Mouse (Mus musculus) stomach, embryonic 16.5 days (tissue): Measurements from ENCODE around the gene Apoc4. TPM values are rescaled to one million over a fixed set of nuclear protein-coding genes. Genes with fewer than 3 reads are reported as not detected.

Experiments used
- ATAC-seq: fragments of 200-750 bp; cut with Nextera tagmentation; 2 replicates; pipeline ENCODE4 v1.8.0; 2017; ENCODE audit warnings: moderate number of reproducible peaks, moderate TSS enrichment; ENCODE audit not compliant: insufficient read depth, low FRiP score
- H3K27ac ChIP-seq: fragments of 300-500 bp; sonication (generic); 2 replicates; pipeline ENCODE4 v1.5.1; 2014; ENCODE audit warnings: low read length
- H3K27me3 ChIP-seq: fragments of 300-500 bp; sonication (generic); 2 replicates; pipeline ENCODE4 v1.6.1; 2014; ENCODE audit warnings: low read length, control low read depth, mixed read lengths; ENCODE audit not compliant: control insufficient read depth, insufficient read depth
- H3K36me3 ChIP-seq: fragments of 300-500 bp; sonication (generic); 2 replicates; pipeline ENCODE4 v1.6.1; 2014; ENCODE audit warnings: low read length; ENCODE audit not compliant: control insufficient read depth, insufficient read depth
- H3K4me1 ChIP-seq: fragments of 300-500 bp; sonication (generic); 2 replicates; pipeline ENCODE4 v1.6.1; 2014; ENCODE audit warnings: low read length, control low read depth, mixed read lengths; ENCODE audit not compliant: control insufficient read depth, insufficient read depth
- H3K4me2 ChIP-seq: fragments of 300-500 bp; sonication (generic); 2 replicates; pipeline ENCODE4 v1.6.1; 2014; ENCODE audit warnings: low read depth, low read length, mixed read lengths
- H3K4me3 ChIP-seq: fragments of 300-500 bp; sonication (generic); replicated peaks from 2 replicates; pipeline ENCODE4 v1.5.1; 2014; ENCODE audit warnings: mild to moderate bottlenecking, low read length
- H3K9ac ChIP-seq: fragments of 300-500 bp; sonication (generic); 2 replicates; pipeline ENCODE4 v1.6.1; 2014; ENCODE audit warnings: low read length
- H3K9me3 ChIP-seq: fragments of 300-500 bp; sonication (generic); replicated peaks from 2 replicates; pipeline ENCODE4 v1.6.1; 2016; ENCODE audit warnings: low read length, control low read depth; ENCODE audit not compliant: control insufficient read depth
- WGBS: fragments of 180-500 bp; shearing (Covaris S2); extraction: QIAGEN DNeasy Blood & Tissue Kit; methylation state at CpG from one replicate; pipeline ENCODE4 v1.1.7; 2014; 5-methylcytosine and 5-hydroxymethylcytosine counted together
- polyA plus RNA-seq: library from polyadenylated mRNA; unstranded; fragments of >200 nt; fragmentation: Nextera tagmentation; extraction: Ambion mirVana; gene quantifications from 2 replicates; pipeline ENCODE4 v1.2.1, GENCODE M21; 2015

Gene Apoc4
- polyA plus RNA-seq, 1 experiment from 2014 or later, result 16.8 TPM

GRCm38 (mm10) chr7:19701069-19701761, 19.9 kb upstream of the Apoc4 start:
- Histone ChIP-seq H3K9me3 (no peaks in the 10 kb centered on the region), H3K27ac (peak overlapping the region; percentile 64), H3K9ac (peak overlapping the region; percentile 47), H3K4me1 (peaks cover 26% of the 10 kb centered on the region), H3K36me3 (peaks cover 8% of the 10 kb centered on the region; the same call in 1 of the 2 replicates), H3K27me3 (no peaks in the 10 kb centered on the region), H3K4me2 (peak overlapping the region; percentile 13; the same call in 1 of the 2 replicates), H3K4me3 (no peak overlapping the region)
- 26% methylated on average over 21 of the region's 22 CpGs for WGBS
- ATAC-seq, result peak; percentile 82

DNA sequence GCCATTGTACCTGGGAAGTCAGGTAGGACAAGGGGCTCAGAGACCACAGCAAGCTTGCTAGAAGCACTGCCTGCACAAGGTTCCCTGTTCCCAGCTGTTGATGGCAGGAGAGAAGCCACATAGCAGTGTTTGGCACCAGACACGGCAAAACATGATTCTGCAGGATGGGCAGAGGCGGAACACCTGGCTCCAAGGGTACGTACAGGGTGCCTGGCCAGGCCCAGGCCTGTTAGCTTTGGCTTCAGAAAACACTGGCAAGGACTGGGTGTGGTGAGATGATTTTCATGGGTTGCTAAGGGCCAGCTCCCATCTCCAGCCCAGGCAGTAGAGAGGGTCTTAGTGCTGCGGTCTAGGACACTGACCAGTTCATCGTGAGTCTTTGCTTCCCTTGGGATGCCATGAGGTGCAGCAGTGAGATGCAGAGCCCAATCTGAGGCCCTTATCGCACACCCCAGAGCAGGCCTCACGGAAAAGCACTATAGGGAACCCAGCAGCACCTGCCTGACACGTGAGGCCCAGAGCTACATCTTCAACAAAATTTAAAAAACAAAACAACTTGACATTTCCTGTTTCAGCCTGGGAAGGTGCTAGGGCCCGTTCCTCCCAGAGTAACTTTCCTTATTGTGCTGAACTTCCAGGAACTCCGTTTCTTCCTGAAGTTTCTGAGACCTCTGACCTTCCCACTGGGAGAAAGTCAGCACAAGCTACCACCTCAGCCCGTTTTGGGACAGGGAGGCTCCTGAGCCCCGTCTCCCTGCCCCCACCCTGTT, 19.2 kb upstream of the Apoc4 start:
- no peak for ATAC-seq
- Histone ChIP-seq H3K4me1 (peaks cover 26% of the 10 kb centered on the region), H3K4me2 (peak overlapping the region; percentile 13; the same call in 1 of the 2 replicates), H3K27ac (peak overlapping the region; percentile 48), H3K27me3 (no peaks in the 10 kb centered on the region), H3K4me3 (no peak overlapping the region), H3K9me3 (no peaks in the 10 kb centered on the region), H3K9ac (peak overlapping the region; percentile 40), H3K36me3 (peaks cover 8% of the 10 kb centered on the region; the same call in 1 of the 2 replicates)
- WGBS, result 53% methylated on average over 12 of the region's 12 CpGs

GRCm38 (mm10) chr7:19699827-19700148, 18.5 kb upstream of the Apoc4 start:
- no peaks in the 10 kb centered on the region for H3K27me3 ChIP-seq
- no peak overlapping the region for H3K4me3 ChIP-seq
- H3K9ac ChIP-seq, result no peak overlapping the region
- peak overlapping the region; percentile 50; the same call in 1 of the 2 replicates for H3K4me2 ChIP-seq
- no peak overlapping the region for H3K27ac ChIP-seq
- peaks cover 32% of the 10 kb centered on the region for H3K4me1 ChIP-seq
- 78% methylated on average over 4 of the region's 4 CpGs for WGBS
- H3K9me3 ChIP-seq, result no peaks in the 10 kb centered on the region
- ATAC-seq, result no peak
- peaks cover 8% of the 10 kb centered on the region; the same call in 1 of the 2 replicates for H3K36me3 ChIP-seq

- Histone ChIP-seq H3K9me3 (no peaks in the 10 kb centered on the region), H3K36me3 (peaks cover 8% of the 10 kb centered on the region; the same call in 1 of the 2 replicates), H3K4me1 (peaks cover 34% of the 10 kb centered on the region), H3K4me3 (peak within 1 kb of the TSS; percentile 40), H3K4me2 (peak within 1 kb of the TSS; percentile 50), H3K27ac (0 out of 2 replicates have a peak within 1 kb of the TSS, but pooled peaks have one; percentile 31), H3K27me3 (no peaks in the 10 kb centered on the region), H3K9ac (peak within 1 kb of the TSS; percentile 51)
- 5% methylated on average over 20 of the region's 20 CpGs for WGBS
- ATAC-seq, result peak; percentile 33; the same call in 1 of the 2 replicates
These were observed 17.9 kb upstream of the Apoc4 start, which contains the start of gene Apoe for GRCm38 (mm10) chr7:19698907-19699826. Gene Apoe (minus strand): TSS chr7:19699188.

- H3K4me3 ChIP-seq, result peak overlapping the region; percentile 40
- H3K9ac ChIP-seq, result peak overlapping the region; percentile 51
- peaks cover 8% of the 10 kb centered on the region; the same call in 1 of the 2 replicates for H3K36me3 ChIP-seq
- H3K9me3 ChIP-seq, result no peaks in the 10 kb centered on the region
- WGBS, result 4% methylated on average over 28 of the region's 28 CpGs
- H3K27me3 ChIP-seq, result no peaks in the 10 kb centered on the region
- no peak overlapping the region for H3K27ac ChIP-seq
- H3K4me2 ChIP-seq, result peak overlapping the region; percentile 50
- peaks cover 43% of the 10 kb centered on the region for H3K4me1 ChIP-seq
- ATAC-seq, result no peak
These were observed 16.9 kb upstream of the Apoc4 start for GRCm38 (mm10) chr7:19697949-19698906.

- Histone ChIP-seq H3K4me1 (peaks cover 45% of the 10 kb centered on the region), H3K27me3 (no peaks in the 10 kb centered on the region), H3K4me2 (no peak overlapping the region), H3K27ac (no peak overlapping the region), H3K9me3 (no peaks in the 10 kb centered on the region), H3K4me3 (no peak overlapping the region), H3K36me3 (no peaks in the 10 kb centered on the region; the same call in 1 of the 2 replicates), H3K9ac (no peak overlapping the region)
- no peak for ATAC-seq
- WGBS, result 91% methylated on average over 34 of the region's 34 CpGs
These were observed 15.1 kb upstream of the Apoc4 start for GRCm38 (mm10) chr7:19696336-19696873.

GRCm38 (mm10) chr7:19695881-19696280, 14.6 kb upstream of the Apoc4 start:
- Histone ChIP-seq H3K9ac (no peak overlapping the region), H3K36me3 (no peaks in the 10 kb centered on the region; the same call in 1 of the 2 replicates), H3K9me3 (no peaks in the 10 kb centered on the region), H3K4me1 (peaks cover 43% of the 10 kb centered on the region), H3K27ac (no peak overlapping the region), H3K27me3 (no peaks in the 10 kb centered on the region), H3K4me2 (no peak overlapping the region), H3K4me3 (no peak overlapping the region)
- ATAC-seq, result no peak
- WGBS, result 82% methylated on average over 6 of the region's 6 CpGs
